Mouse (Mus musculus): ENCODE measurements around the gene Xlr4c. TPM values are rescaled to one million over a fixed set of nuclear protein-coding genes. Genes with fewer than 3 reads are reported as not detected.

Xlr4c gene
- 1 to 10 TPM in 1 of 2 experiments, under 1 TPM in 1; 0.68 to 9.7 TPM for total RNA-seq (2023)

GRCm38 (mm10) chrX:73242821-73243325 lies at the start of gene Xlr4c:
Gene Xlr4c, minus strand, starts transcription at chrX:73243130.

GRCm38 (mm10) chrX:73265270-73265669 lies 22.3 kb upstream of the Xlr4c start, which contains the start of gene Xlr3c:
Gene Xlr3c, minus strand, starts transcription at chrX:73265390.

DNA sequence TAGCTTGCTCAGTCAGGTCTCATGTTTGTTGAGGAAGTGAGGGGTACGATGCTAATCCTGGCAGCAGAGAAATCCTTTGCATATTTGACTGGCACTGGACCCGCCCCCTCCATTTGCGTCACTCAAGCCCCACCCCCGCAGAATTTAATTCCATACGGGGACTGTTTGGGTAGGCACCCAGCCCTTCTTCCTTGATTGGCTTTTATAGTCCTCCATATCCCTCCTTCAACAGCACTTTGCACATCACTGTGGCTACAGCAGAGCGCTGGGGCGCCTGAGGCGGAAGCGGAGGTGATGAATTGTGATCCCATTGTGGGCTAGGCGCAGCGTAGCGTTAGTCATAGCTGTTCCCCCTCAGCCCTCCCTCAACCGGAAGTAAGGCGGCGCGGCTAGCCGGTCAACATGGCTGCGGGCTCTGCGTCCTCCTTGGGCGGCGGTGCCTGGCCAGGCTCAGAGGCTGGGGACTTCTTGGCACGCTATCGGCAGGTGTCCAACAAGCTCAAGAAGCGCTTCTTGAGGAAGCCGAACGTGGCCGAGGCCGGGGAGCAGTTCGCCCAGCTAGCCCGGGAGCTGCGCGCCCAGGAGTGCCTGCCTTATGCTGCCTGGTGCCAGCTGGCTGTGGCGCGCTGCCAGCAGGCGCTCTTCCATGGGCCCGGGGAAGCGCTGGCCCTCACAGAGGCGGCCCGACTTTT lies 14.9 kb downstream of the Xlr4c start, which contains the start of gene F8a:
Gene F8a (plus strand): TSS at position 378 of the 692 bp plus-strand sequence.

DNA sequence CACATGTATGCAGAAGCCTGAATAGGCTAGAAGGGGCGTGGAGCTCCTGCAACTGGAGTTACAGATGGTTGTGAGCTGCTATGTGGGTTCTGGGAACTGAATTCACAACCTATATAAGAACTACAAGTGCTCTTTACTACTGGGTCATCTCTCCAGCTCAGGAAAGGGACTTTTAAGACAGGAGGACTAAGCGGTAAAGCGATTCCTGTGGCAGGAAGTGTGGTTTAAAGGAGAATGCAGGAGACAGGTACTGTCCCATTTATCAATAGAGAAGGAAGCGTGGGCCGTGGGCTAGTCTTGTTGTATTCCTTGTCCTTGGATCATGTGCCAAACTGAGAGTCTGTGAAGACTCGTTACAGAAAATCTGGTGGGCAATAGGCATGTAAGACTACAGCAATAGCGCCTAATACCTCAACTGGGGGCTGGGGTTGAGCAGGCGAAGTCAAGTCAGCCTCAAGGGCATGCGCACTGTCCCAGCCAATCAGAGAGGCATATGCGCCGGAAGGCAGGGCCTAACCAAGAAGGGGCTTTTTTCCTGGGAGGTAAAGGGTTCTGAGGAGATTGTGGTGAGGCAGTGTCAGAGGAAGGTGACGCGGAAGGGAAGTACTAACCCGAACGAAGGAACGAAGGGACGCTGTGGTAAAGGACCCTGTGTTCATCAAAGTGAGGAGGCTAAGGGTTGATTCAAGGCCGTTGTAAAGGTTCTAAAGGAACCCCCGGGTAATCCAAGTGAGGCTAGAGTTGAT lies 28.9 kb downstream of the Xlr4c start, which contains the start of gene Xlr4b:
Gene Xlr4b (plus strand): TSS at position 515 of the 746 bp plus-strand sequence.

DNA sequence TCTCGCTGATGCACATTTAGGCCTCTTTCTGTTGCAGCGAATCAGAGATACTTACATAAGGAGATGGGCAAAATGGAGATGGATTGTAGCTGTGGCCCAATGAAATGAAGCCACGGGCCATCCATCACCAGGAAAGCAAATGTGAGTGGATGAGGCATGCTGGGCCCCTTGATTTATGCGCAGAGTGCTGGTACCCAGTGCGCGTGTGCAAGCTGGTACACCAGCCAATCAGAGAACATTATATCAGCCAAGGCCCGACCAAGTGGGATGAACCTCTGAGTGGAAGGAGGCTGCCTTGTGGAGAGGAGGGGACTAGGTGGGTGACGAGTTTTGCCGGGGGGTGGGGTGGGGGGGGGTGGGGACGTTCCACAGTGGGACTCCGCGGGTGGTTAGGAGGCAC lies 51.0 kb downstream of the Xlr4c start, which contains the start of gene Xlr3b:
Gene Xlr3b (plus strand): TSS at position 274 of the 400 bp plus-strand sequence.

Other genes starting within 250 kb of the Xlr4c start
- under 1 TPM in 1 of 2 experiments, not detected in 1; 0.67 TPM for gene Pnma5, start 206.0 kb downstream of the Xlr4c start, total RNA-seq (2023)
- gene Pnma3, start 178.3 kb downstream of the Xlr4c start, total RNA-seq (2023) = not detected
- 1 to 10 TPM; 2.9 to 5.5 TPM for gene Xlr4a, start 160.7 kb downstream of the Xlr4c start, total RNA-seq (2023)
- gene Xlr3a, start 146.0 kb downstream of the Xlr4c start, total RNA-seq (2023) = not detected
- gene Gm14685, start 126.1 kb downstream of the Xlr4c start, total RNA-seq (2023) = not detected
- not detected for gene Xlr5b, start 94.3 kb downstream of the Xlr4c start, total RNA-seq (2023)
- not detected for gene DXBay18, start 93.7 kb downstream of the Xlr4c start, total RNA-seq (2023)
- gene Spin2d, start 66.1 kb downstream of the Xlr4c start, total RNA-seq (2023) = not detected
- 10 to 100 TPM in 1 of 2 experiments, 1 to 10 TPM in 1; 2.1 to 12.0 TPM for gene Xlr3b, start 50.9 kb downstream of the Xlr4c start, total RNA-seq (2023)
- 1 to 10 TPM; 5.7 to 7.0 TPM for gene Xlr4b, start 28.8 kb downstream of the Xlr4c start, total RNA-seq (2023)
- gene F8a, start 14.8 kb downstream of the Xlr4c start, total RNA-seq (2023) = 1 to 10 TPM; 6.2 to 7.9 TPM
- not detected for gene Xlr3c, start 22.3 kb upstream of the Xlr4c start, total RNA-seq (2023)
- gene Xlr5a, start 49.8 kb upstream of the Xlr4c start, total RNA-seq (2023) = not detected
- gene Xlr5c, start 49.8 kb upstream of the Xlr4c start, total RNA-seq (2023) = not detected
- gene Gm45015, start 93.7 kb upstream of the Xlr4c start, total RNA-seq (2023) = not detected
- 10 to 100 TPM; 12.1 to 16.7 TPM for gene Zfp275, start 99.5 kb upstream of the Xlr4c start, total RNA-seq (2023)
- gene Gm18336, start 155.6 kb upstream of the Xlr4c start, total RNA-seq (2023) = not detected
- gene Zfp92, start 168.0 kb upstream of the Xlr4c start, total RNA-seq (2023) = not detected
- not detected for gene Trex2, start 192.2 kb upstream of the Xlr4c start, total RNA-seq (2023)
- 10 to 100 TPM in 1 of 2 experiments, 1 to 10 TPM in 1; 9.9 to 12.1 TPM for gene Haus7, start 215.9 kb upstream of the Xlr4c start, total RNA-seq (2023)
- gene Bgn, start 240.5 kb upstream of the Xlr4c start, total RNA-seq (2023) = 1 to 10 TPM in 1 of 2 experiments, under 1 TPM in 1; 0.82 to 1.1 TPM

Data from monocyte, adult 59 days (primary cell).